In genomic region chr8:122546066-122546755, GRCm38 (mm10) we compare ENCODE assay signal across 9 mouse cellular contexts. TPM values are rescaled to one million over a fixed set of nuclear protein-coding genes. Genes with fewer than 3 reads are reported as not detected.
DNase-seq lines count a peak whose midpoint lies in the region; ATAC-seq lines count a peak whose summit lies in the region.
"Had no signal": no experiment of that assay in that cellular context is flagged by ENCODE, and none has a peak within 500 bp of the region (broad histone marks: within the 10 kb centered on the region; RNA-seq: fewer than 3 reads in every experiment).

No protein-coding gene starts in this region.

- H3K4me3 ChIP-seq in heart, embryonic 10.5 days, result peak overlapping the region; percentile 88
- H3K4me3 ChIP-seq in midbrain, embryonic 10.5 days, result no peak overlapping the region
- no peak overlapping the region for H3K4me3 ChIP-seq in midbrain, embryonic 14.5 days (replicated peaks; ENCODE audit: low read depth, low read length)
- no peak overlapping the region for H3K4me3 ChIP-seq in limb, embryonic 12.5 days (replicated peaks)
- no peak overlapping the region for H3K4me3 ChIP-seq in stomach, embryonic 15.5 days (replicated peaks)

- H3K27me3 ChIP-seq in heart, embryonic 10.5 days (ENCODE audit: insufficient read depth, poor library complexity, severe bottlenecking), result no peaks in the 10 kb centered on the region
- peaks cover 32% of the 10 kb centered on the region for H3K27me3 ChIP-seq in midbrain, embryonic 10.5 days (ENCODE audit: low read depth, poor library complexity, severe bottlenecking)
- peaks cover 19% of the 10 kb centered on the region for H3K27me3 ChIP-seq in midbrain, embryonic 14.5 days (ENCODE audit: control insufficient read depth, insufficient read depth, low read length)
- 0 out of 2 replicates have a peak, but pooled peaks cover 3% of the 10 kb centered on the region for H3K27me3 ChIP-seq in limb, embryonic 12.5 days
- H3K27me3 ChIP-seq in stomach, embryonic 15.5 days (replicated peaks), result no peaks in the 10 kb centered on the region

- no peak overlapping the region for H3K4me2 ChIP-seq in midbrain, embryonic 14.5 days (ENCODE audit: low read length)
- H3K4me2 ChIP-seq in limb, embryonic 12.5 days, result no peak overlapping the region
- H3K4me2 ChIP-seq in stomach, embryonic 15.5 days, result no peak overlapping the region

- H3K9ac ChIP-seq in midbrain, embryonic 14.5 days (replicated peaks; ENCODE audit: low read length), result no peak overlapping the region
- H3K9ac ChIP-seq in limb, embryonic 12.5 days (replicated peaks), result peak overlapping the region; percentile 28; the same call in 1 of the 2 replicates
- no peak overlapping the region for H3K9ac ChIP-seq in stomach, embryonic 15.5 days

- peaks cover 20% of the 10 kb centered on the region for H3K36me3 ChIP-seq in heart, embryonic 10.5 days
- H3K36me3 ChIP-seq in midbrain, embryonic 10.5 days, result no peaks in the 10 kb centered on the region
- H3K36me3 ChIP-seq in midbrain, embryonic 14.5 days (ENCODE audit: control insufficient read depth, insufficient read depth, low read length), result no peaks in the 10 kb centered on the region
- peaks cover 6% of the 10 kb centered on the region; the same call in 1 of the 2 replicates for H3K36me3 ChIP-seq in limb, embryonic 12.5 days
- H3K36me3 ChIP-seq in stomach, embryonic 15.5 days, result 0 out of 2 replicates have a peak, but pooled peaks cover 3% of the 10 kb centered on the region

- H3K27ac ChIP-seq in heart, embryonic 10.5 days, result peak overlapping the region; percentile 87
- H3K27ac ChIP-seq in midbrain, embryonic 10.5 days (replicated peaks), result peak overlapping the region; percentile 70
- H3K27ac ChIP-seq in midbrain, embryonic 14.5 days (replicated peaks; ENCODE audit: low read depth, low read length), result no peak overlapping the region
- H3K27ac ChIP-seq in limb, embryonic 12.5 days, result no peak overlapping the region
- 0 out of 2 replicates have a peak overlapping the region, but pooled peaks have one; percentile 42 for H3K27ac ChIP-seq in stomach, embryonic 15.5 days

- peak; percentile 93 for DNase-seq in heart, embryonic 10.5 days (ENCODE audit: low spot score)
- no peak for DNase-seq in heart, adult 9 months (ENCODE audit: low spot score in 2 of 2)
- DNase-seq in midbrain, embryonic 10.5 days (ENCODE audit: low spot score), result no peak
- no peak for DNase-seq in midbrain, embryonic 14.5 days
- DNase-seq in adrenal gland, postnatal 14 days, result no peak
- DNase-seq in ovary, adult 18-20 months (ENCODE audit: low spot score), result no peak
- DNase-seq: gastrocnemius, postnatal 10 days had no signal

- no peak for ATAC-seq in midbrain, embryonic 14.5 days (ENCODE audit: low FRiP score, low TSS enrichment)
- no peak for ATAC-seq in limb, embryonic 12.5 days (ENCODE audit: insufficient number of reproducible peaks, insufficient read depth, low FRiP score, low TSS enrichment, low read depth)
- peak; percentile 72 for ATAC-seq in stomach, embryonic 15.5 days (ENCODE audit: insufficient read depth, low FRiP score, low read depth)

- peaks cover 93% of the 10 kb centered on the region for H3K4me1 ChIP-seq in heart, embryonic 10.5 days
- peaks cover 39% of the 10 kb centered on the region for H3K4me1 ChIP-seq in midbrain, embryonic 10.5 days
- H3K4me1 ChIP-seq in midbrain, embryonic 14.5 days (ENCODE audit: control insufficient read depth, insufficient read depth, low read length), result peaks cover 6% of the 10 kb centered on the region; the same call in 1 of the 2 replicates
- peaks cover 38% of the 10 kb centered on the region for H3K4me1 ChIP-seq in limb, embryonic 12.5 days (replicated peaks)
- peaks cover 42% of the 10 kb centered on the region for H3K4me1 ChIP-seq in stomach, embryonic 15.5 days

- 47% methylated on average over 7 of the region's 7 CpGs for WGBS in heart, embryonic 10.5 days
- WGBS in midbrain, embryonic 10.5 days, result 87% methylated on average over 7 of the region's 7 CpGs
- 87% methylated on average over 7 of the region's 7 CpGs for WGBS in midbrain, embryonic 14.5 days
- WGBS in limb, embryonic 12.5 days, result 84% methylated on average over 7 of the region's 7 CpGs
- 84% methylated on average over 7 of the region's 7 CpGs for WGBS in stomach, embryonic 15.5 days

- no peaks in the 10 kb centered on the region for H3K9me3 ChIP-seq in heart, embryonic 10.5 days
- H3K9me3 ChIP-seq in midbrain, embryonic 10.5 days (replicated peaks), result no peaks in the 10 kb centered on the region
- H3K9me3 ChIP-seq in midbrain, embryonic 14.5 days (ENCODE audit: control insufficient read depth, low read length), result no peaks in the 10 kb centered on the region
- H3K9me3 ChIP-seq in limb, embryonic 12.5 days, result no peaks in the 10 kb centered on the region
- H3K9me3 ChIP-seq in stomach, embryonic 15.5 days, result no peaks in the 10 kb centered on the region

RNA-seq across cellular contexts. Expression of gene Piezo1, which starts 4.9 kb away (rescaled TPM):
- polyA plus RNA-seq in heart, embryonic 10.5 days (2016; fragmentation: Nextera tagmentation; extraction: Ambion mirVana), result 23.7 and 29.3 TPM in 2 replicates
- polyA plus RNA-seq in midbrain, embryonic 10.5 days (2016; fragmentation: Nextera tagmentation; extraction: Ambion mirVana), result 5.8 and 8.2 TPM in 2 replicates
- polyA plus RNA-seq in midbrain, embryonic 14.5 days (2014; fragmentation: Nextera tagmentation; extraction: Ambion mirVana), result 1.0 and 4.6 TPM in 2 replicates
- polyA plus RNA-seq in limb, embryonic 12.5 days (2016; fragmentation: Nextera tagmentation; extraction: Ambion mirVana), result 11.9 and 13.9 TPM in 2 replicates
- 12.8 and 16.3 TPM in 2 replicates for polyA plus RNA-seq in stomach, embryonic 15.5 days (2015; fragmentation: Nextera tagmentation; extraction: Ambion mirVana)
- 23.2 and 29.9 TPM in 2 replicates for total RNA-seq in adrenal gland, postnatal 14 days (2021)

RNA-seq across cellular contexts. Expression of gene Cdt1, which starts 21.6 kb away (rescaled TPM):
- 47.6 TPM in 2 replicates for polyA plus RNA-seq in heart, embryonic 10.5 days (2016; fragmentation: Nextera tagmentation; extraction: Ambion mirVana)
- 63.2 and 70.9 TPM in 2 replicates for polyA plus RNA-seq in midbrain, embryonic 10.5 days (2016; fragmentation: Nextera tagmentation; extraction: Ambion mirVana)
- 5.9 and 7.6 TPM in 2 replicates for polyA plus RNA-seq in midbrain, embryonic 14.5 days (2014; fragmentation: Nextera tagmentation; extraction: Ambion mirVana)
- 52.3 and 52.7 TPM in 2 replicates for polyA plus RNA-seq in limb, embryonic 12.5 days (2016; fragmentation: Nextera tagmentation; extraction: Ambion mirVana)
- polyA plus RNA-seq in stomach, embryonic 15.5 days (2015; fragmentation: Nextera tagmentation; extraction: Ambion mirVana), result 34.9 and 37.0 TPM in 2 replicates
- total RNA-seq in adrenal gland, postnatal 14 days (2021), result 15.5 and 15.8 TPM in 2 replicates

RNA-seq across cellular contexts. Expression of gene Aprt, which starts 30.5 kb away (rescaled TPM):
- polyA plus RNA-seq in heart, embryonic 10.5 days (2016; fragmentation: Nextera tagmentation; extraction: Ambion mirVana), result 318 and 361 TPM in 2 replicates
- polyA plus RNA-seq in midbrain, embryonic 10.5 days (2016; fragmentation: Nextera tagmentation; extraction: Ambion mirVana), result 241 and 278 TPM in 2 replicates
- 146 and 161 TPM in 2 replicates for polyA plus RNA-seq in midbrain, embryonic 14.5 days (2014; fragmentation: Nextera tagmentation; extraction: Ambion mirVana)
- polyA plus RNA-seq in limb, embryonic 12.5 days (2016; fragmentation: Nextera tagmentation; extraction: Ambion mirVana), result 299 and 305 TPM in 2 replicates
- polyA plus RNA-seq in stomach, embryonic 15.5 days (2015; fragmentation: Nextera tagmentation; extraction: Ambion mirVana), result 354 and 399 TPM in 2 replicates
- 71.3 and 74.9 TPM in 2 replicates for total RNA-seq in adrenal gland, postnatal 14 days (2021)

Comparison
In these comparisons a context has a peak if more than half of its experiments do, and no peak if none do; other contexts are left out.
1. H3K27ac ChIP-seq: peak in heart, embryonic 10.5 days (single experiment), midbrain, embryonic 10.5 days (single experiment) and stomach, embryonic 15.5 days (single experiment); none in midbrain, embryonic 14.5 days (single experiment) and limb, embryonic 12.5 days (single experiment).